Mouse (Mus musculus): Measurements from ENCODE around the gene Grin2d. TPM values are rescaled to one million over a fixed set of nuclear protein-coding genes. Genes with fewer than 3 reads are reported as not detected.

Gene Grin2d
- total and polyA plus RNA-seq, 3 experiments, result 0.04 to 0.07 TPM; not detected in 1

DNA sequence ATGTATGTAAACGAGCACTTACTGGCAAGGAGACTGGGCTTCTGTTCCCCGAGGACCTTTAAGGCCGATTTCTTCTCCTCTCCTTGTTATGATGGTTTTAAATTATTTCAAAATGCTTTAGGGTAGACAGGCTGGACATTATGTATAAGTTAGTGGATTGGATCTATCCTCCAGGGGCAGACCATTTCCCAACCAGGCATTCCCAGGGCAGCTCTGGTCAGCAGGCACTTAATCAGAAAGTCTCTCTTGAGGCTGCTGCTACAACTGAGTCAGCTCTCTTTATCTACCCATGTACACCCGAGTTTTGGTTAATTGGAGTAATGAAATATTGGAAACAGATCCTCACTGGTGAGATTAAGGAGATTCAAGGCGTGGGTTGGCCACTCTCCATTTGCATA, 47.1 kb downstream of the Grin2d start:
- TF ChIP-seq TBP (conservative IDR thresholded peaks at IDR 0.05; ENCODE audit: low read depth, low read length) (0 out of 2 replicates have a peak, but pooled peaks have one; percentile 7), JUN (IDR thresholded peaks at IDR 0.05; ENCODE audit: insufficient read depth, low read depth, low read length) (no peak), SIN3A (IDR thresholded peaks at IDR 0.05; ENCODE audit: low read length) (no peak), UBTF (IDR thresholded peaks at IDR 0.05; ENCODE audit: low read depth, low read length) (no peak), HCFC1 (IDR thresholded peaks at IDR 0.05; ENCODE audit: low read depth, low read length) (no peak), PAX5 (IDR thresholded peaks at IDR 0.05; ENCODE audit: low read length) (no peak), CHD2 (IDR thresholded peaks at IDR 0.05; ENCODE audit: low read length) (no peak), CHD1 (IDR thresholded peaks at IDR 0.05; ENCODE audit: low read depth, low read length) (no peak), POLR2A (IDR thresholded peaks at IDR 0.05; ENCODE audit: low read depth, low read length) (no peak)
- peaks cover 12 to 45% of the 10 kb centered on the region in 2 experiments for H3K4me1 ChIP-seq (ENCODE audit: control insufficient read depth in 1 of 2, insufficient read depth in 2 of 2)
- H3K27ac ChIP-seq (ENCODE audit: insufficient read depth, low read depth), result no peak overlapping the region
- peak overlapping the region; percentile 76 for H3K4me2 ChIP-seq (ENCODE audit: insufficient read depth, low read depth, poor library complexity, severe bottlenecking)
- DNase-seq (ENCODE audit: extremely low read depth), result no peak
- H3K36me3 ChIP-seq (replicated peaks in 1 of 2; ENCODE audit: control insufficient read depth in 1 of 2, insufficient read depth in 1 of 2, low read length in 1 of 2), result peaks cover 33 to 39% of the 10 kb centered on the region in 2 experiments
- H3K9ac ChIP-seq (ENCODE audit: insufficient read depth, low read depth), result peak overlapping the region; percentile 55
- no peaks in the 10 kb centered on the region for H3K27me3 ChIP-seq (replicated peaks)
- dilution Hi-C loops (cut with MboI; ENCODE audit: extremely low pct_ligation_motif_present, extremely low pct_unique_long_range_greater_than_20kb, low sequenced_read_pairs) (no loop called here), in situ Hi-C loops (cut with MboI; ENCODE audit: low pct_ligation_motif_present, low pct_unique_long_range_greater_than_20kb, low sequenced_read_pairs) (no loop called here)
- H3K79me2 ChIP-seq (replicated peaks; ENCODE audit: control insufficient read depth, extremely low read depth, insufficient read depth, poor library complexity, severe bottlenecking), result peaks cover 17% of the 10 kb centered on the region
- peak overlapping the region; percentile 87 to 100 (median 100) for H3K4me3 ChIP-seq (replicated peaks in 1 of 3; ENCODE audit: low read depth in 2 of 3, low read length in 2 of 3, poor library complexity in 1 of 3)
- peaks cover 19% of the 10 kb centered on the region for H3K9me3 ChIP-seq (replicated peaks; ENCODE audit: low read length)

GRCm38 (mm10) chr7:45830427-45831127, 47.6 kb downstream of the Grin2d start, which contains the start of gene Grwd1:
Grwd1 (minus strand) TSS chr7:45830944.
- in situ Hi-C loops (cut with MboI; ENCODE audit: low pct_ligation_motif_present, low pct_unique_long_range_greater_than_20kb, low sequenced_read_pairs) (no loop called here), dilution Hi-C loops (cut with MboI; ENCODE audit: extremely low pct_ligation_motif_present, extremely low pct_unique_long_range_greater_than_20kb, low sequenced_read_pairs) (no loop called here)
- Histone ChIP-seq H3K36me3 (replicated peaks in 1 of 2; ENCODE audit: control insufficient read depth in 1 of 2, insufficient read depth in 1 of 2, low read length in 1 of 2) (peaks cover 39 to 44% of the 10 kb centered on the region in 2 experiments), H3K4me3 (replicated peaks in 1 of 3; ENCODE audit: low read depth in 2 of 3, low read length in 2 of 3, poor library complexity in 1 of 3) (peak within 1 kb of the TSS; percentile 87 to 100 (median 100)), H3K27ac (ENCODE audit: insufficient read depth, low read depth) (no peak within 1 kb of the TSS; the same call in 1 of the 2 replicates), H3K27me3 (replicated peaks) (no peaks in the 10 kb centered on the region), H3K9me3 (replicated peaks; ENCODE audit: low read length) (peaks cover 19% of the 10 kb centered on the region), H3K4me1 (ENCODE audit: control insufficient read depth in 1 of 2, insufficient read depth in 2 of 2) (peaks cover 12 to 49% of the 10 kb centered on the region in 2 experiments), H3K79me2 (replicated peaks; ENCODE audit: control insufficient read depth, extremely low read depth, insufficient read depth, poor library complexity, severe bottlenecking) (peaks cover 19% of the 10 kb centered on the region), H3K4me2 (ENCODE audit: insufficient read depth, low read depth, poor library complexity, severe bottlenecking) (peak within 1 kb of the TSS; percentile 87), H3K9ac (ENCODE audit: insufficient read depth, low read depth) (peak within 1 kb of the TSS; percentile 66)
- DNase-seq (ENCODE audit: extremely low read depth), result peak; percentile 98
- TF ChIP-seq NELFE (IDR thresholded peaks at IDR 0.05; ENCODE audit: low read depth, low read length), result peak; percentile 68
- peak; percentile 16; the same call in 1 of the 2 replicates for TF ChIP-seq MEF2A (IDR thresholded peaks at IDR 0.05; ENCODE audit: borderline replicate concordance, low read depth, low read length)
- TF ChIP-seq USF2 (conservative IDR thresholded peaks at IDR 0.05; ENCODE audit: low read depth, low read length), result no peak
- TF ChIP-seq ETS1 (conservative IDR thresholded peaks at IDR 0.05; ENCODE audit: low read depth, low read length), result no peak
- TF ChIP-seq MAX (IDR thresholded peaks at IDR 0.05; ENCODE audit: low read length), result peak; percentile 97
- no peak for TF ChIP-seq RAD21 (IDR thresholded peaks at IDR 0.05; ENCODE audit: low read depth, low read length)
- no peak for TF ChIP-seq UBTF (IDR thresholded peaks at IDR 0.05; ENCODE audit: low read depth, low read length)
- TF ChIP-seq TCF12 (IDR thresholded peaks at IDR 0.05; ENCODE audit: low read depth, low read length), result peak; percentile 85
- TF ChIP-seq JUND (conservative IDR thresholded peaks at IDR 0.05; ENCODE audit: low read depth, low read length), result no peak
- peak; percentile 93 for TF ChIP-seq HCFC1 (IDR thresholded peaks at IDR 0.05; ENCODE audit: low read depth, low read length)
- no peak for TF ChIP-seq CHD2 (IDR thresholded peaks at IDR 0.05; ENCODE audit: low read length)
- 0 out of 2 replicates have a peak, but pooled peaks have one; percentile 14 for TF ChIP-seq TBP (conservative IDR thresholded peaks at IDR 0.05; ENCODE audit: low read depth, low read length)
- no peak for TF ChIP-seq USF1 (IDR thresholded peaks at IDR 0.05; ENCODE audit: low read depth, low read length)
- peak; percentile 81; the same call in 1 of the 2 replicates for TF ChIP-seq KAT2A (IDR thresholded peaks at IDR 0.05; ENCODE audit: insufficient replicate concordance, low read length)
- TF ChIP-seq MYC (IDR thresholded peaks at IDR 0.05; ENCODE audit: low read depth, low read length), result peak; percentile 97
- no peak for TF ChIP-seq E2F4 (IDR thresholded peaks at IDR 0.05; ENCODE audit: insufficient replicate concordance, low read depth, low read length)
- TF ChIP-seq SIN3A (IDR thresholded peaks at IDR 0.05; ENCODE audit: low read length), result peak; percentile 97; the same call in 1 of the 2 replicates
- TF ChIP-seq POLR2AphosphoS2 (IDR thresholded peaks at IDR 0.05; ENCODE audit: low read depth, low read length), result no peak; the same call in 1 of the 2 replicates
- no peak for TF ChIP-seq GABPA (IDR thresholded peaks at IDR 0.05; ENCODE audit: insufficient replicate concordance, low read depth, low read length)
- TF ChIP-seq SMC3 (IDR thresholded peaks at IDR 0.05; ENCODE audit: low read depth, low read length), result no peak
- peak; percentile 93 for TF ChIP-seq ELF1 (IDR thresholded peaks at IDR 0.05; ENCODE audit: low read depth, low read length)
- TF ChIP-seq ZC3H11A (IDR thresholded peaks at IDR 0.05; ENCODE audit: low read depth, low read length), result no peak
- peak; percentile 68 for TF ChIP-seq NRF1 (IDR thresholded peaks at IDR 0.05; ENCODE audit: low read depth, low read length)
- TF ChIP-seq MAZ (IDR thresholded peaks at IDR 0.05; ENCODE audit: low read depth, low read length), result no peak
- peak; percentile 63 for TF ChIP-seq IRF4 (IDR thresholded peaks at IDR 0.05; ENCODE audit: low read depth, low read length)
- TF ChIP-seq ZKSCAN1 (IDR thresholded peaks at IDR 0.05; ENCODE audit: borderline replicate concordance, low read depth, low read length), result no peak

All from CH12.LX (cell line).